Mouse (Mus musculus): ENCODE measurements around the gene BC051665. TPM values are rescaled to one million over a fixed set of nuclear protein-coding genes. Genes with fewer than 3 reads are reported as not detected.

Gene BC051665
- polyA plus RNA-seq, 1 experiment from 2014 or later, result not detected

- Histone ChIP-seq H3K4me2 (ENCODE audit: low read depth, low read length) (no peak overlapping the region), H3K4me1 (ENCODE audit: insufficient read depth) (peaks cover 11% of the 10 kb centered on the region), H3K9ac (replicated peaks) (no peak overlapping the region), H3K9me3 (ENCODE audit: low read length) (no peaks in the 10 kb centered on the region), H3K4me3 (ENCODE audit: low read depth, low read length) (no peak overlapping the region), H3K27me3 (ENCODE audit: insufficient read depth, low read length) (no peaks in the 10 kb centered on the region), H3K27ac (ENCODE audit: low read depth) (no peak overlapping the region), H3K36me3 (replicated peaks; ENCODE audit: insufficient read depth, low read length) (peaks cover 33% of the 10 kb centered on the region)
- TF ChIP-seq EP300 (IDR thresholded peaks at IDR 0.05; ENCODE audit: low read depth), result no peak
- TF ChIP-seq CTCF (IDR thresholded peaks at IDR 0.05; ENCODE audit: low read depth), result peak; percentile 92
- ATAC-seq, result no peak
- 36% methylated on average over 1 of the region's 1 CpGs for WGBS (ENCODE audit: insufficient replicate concordance)
- DNase-seq, result peak; percentile 53
Measured at GRCm38 (mm10) chr13:60746271-60746670, 39.9 kb downstream of the BC051665 start.

GRCm38 (mm10) chr13:60745358-60745757 lies 40.8 kb downstream of the BC051665 start:
- 63% methylated on average over 12 of the region's 12 CpGs for WGBS (ENCODE audit: insufficient replicate concordance)
- Histone ChIP-seq H3K36me3 (replicated peaks; ENCODE audit: insufficient read depth, low read length) (peaks cover 27% of the 10 kb centered on the region), H3K4me2 (ENCODE audit: low read depth, low read length) (peak overlapping the region; percentile 32), H3K4me1 (ENCODE audit: insufficient read depth) (peaks cover 11% of the 10 kb centered on the region), H3K27ac (ENCODE audit: low read depth) (no peak overlapping the region), H3K27me3 (ENCODE audit: insufficient read depth, low read length) (no peaks in the 10 kb centered on the region), H3K9ac (replicated peaks) (no peak overlapping the region), H3K9me3 (ENCODE audit: low read length) (no peaks in the 10 kb centered on the region), H3K4me3 (ENCODE audit: low read depth, low read length) (no peak overlapping the region)
- no peak for TF ChIP-seq CTCF (IDR thresholded peaks at IDR 0.05; ENCODE audit: low read depth)
- peak; percentile 92 for TF ChIP-seq EP300 (IDR thresholded peaks at IDR 0.05; ENCODE audit: low read depth)
- ATAC-seq, result peak; percentile 59
- no peak for DNase-seq

DNA sequence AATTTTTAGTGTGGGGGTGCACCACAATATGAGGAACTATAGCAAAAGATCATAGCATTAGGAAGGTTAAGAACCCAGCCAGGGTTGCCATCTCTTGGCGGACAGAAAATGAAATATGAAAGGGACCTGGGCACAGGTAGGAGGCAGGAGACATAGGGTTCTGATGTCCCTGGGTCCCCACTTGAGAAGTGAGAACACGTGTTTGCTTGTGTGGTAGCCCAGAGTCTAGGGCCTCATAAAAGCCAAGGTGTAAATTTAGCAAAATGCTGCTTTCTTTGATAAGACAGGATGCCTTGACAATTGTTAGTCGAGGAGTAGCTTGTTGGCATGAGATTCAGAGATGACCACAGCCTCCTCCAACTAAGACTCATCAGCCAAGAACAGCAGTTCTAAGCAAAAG lies 41.4 kb downstream of the BC051665 start:
- peak overlapping the region; percentile 32 for H3K4me2 ChIP-seq (ENCODE audit: low read depth, low read length)
- no peak overlapping the region for H3K4me3 ChIP-seq (ENCODE audit: low read depth, low read length)
- DNase-seq, result no peak
- no peaks in the 10 kb centered on the region for H3K27me3 ChIP-seq (ENCODE audit: insufficient read depth, low read length)
- WGBS (ENCODE audit: insufficient replicate concordance), result 57% methylated on average over 3 of the region's 3 CpGs
- no peaks in the 10 kb centered on the region for H3K9me3 ChIP-seq (ENCODE audit: low read length)
- ATAC-seq, result no peak
- H3K9ac ChIP-seq (replicated peaks), result no peak overlapping the region
- peaks cover 11% of the 10 kb centered on the region for H3K4me1 ChIP-seq (ENCODE audit: insufficient read depth)
- no peak for TF ChIP-seq CTCF (IDR thresholded peaks at IDR 0.05; ENCODE audit: low read depth)
- TF ChIP-seq EP300 (IDR thresholded peaks at IDR 0.05; ENCODE audit: low read depth), result no peak
- 0 out of 2 replicates have a peak overlapping the region, but pooled peaks have one; percentile 18 for H3K27ac ChIP-seq (ENCODE audit: low read depth)
- peaks cover 32% of the 10 kb centered on the region for H3K36me3 ChIP-seq (replicated peaks; ENCODE audit: insufficient read depth, low read length)

DNA sequence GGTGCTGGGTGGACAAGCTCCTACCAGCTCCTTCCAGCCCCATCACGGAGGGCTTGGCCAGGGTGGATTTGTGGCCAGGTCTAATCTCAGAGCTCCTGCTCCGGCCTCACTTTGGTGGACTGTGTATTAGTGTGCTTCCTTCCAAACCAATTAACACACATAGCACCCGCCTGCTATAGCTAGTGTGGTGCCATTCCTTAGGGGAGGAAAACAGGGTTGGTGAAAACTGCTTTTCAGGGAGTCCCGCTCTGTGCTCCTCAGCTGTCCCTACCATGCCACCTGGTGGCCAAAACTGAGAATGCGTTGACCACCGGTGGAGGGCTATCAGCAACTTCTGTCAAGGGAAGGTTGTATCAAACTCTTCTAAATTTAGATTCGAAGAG lies 42.1 kb downstream of the BC051665 start:
- H3K4me2 ChIP-seq (ENCODE audit: low read depth, low read length), result peak overlapping the region; percentile 43; the same call in 1 of the 2 replicates

GRCm38 (mm10) chr13:60743381-60744077 lies 42.6 kb downstream of the BC051665 start:
- Histone ChIP-seq H3K4me1 (ENCODE audit: insufficient read depth) (peaks cover 11% of the 10 kb centered on the region), H3K36me3 (replicated peaks; ENCODE audit: insufficient read depth, low read length) (peaks cover 31% of the 10 kb centered on the region), H3K4me2 (ENCODE audit: low read depth, low read length) (peak overlapping the region; percentile 43), H3K27me3 (ENCODE audit: insufficient read depth, low read length) (no peaks in the 10 kb centered on the region), H3K9ac (replicated peaks) (no peak overlapping the region), H3K4me3 (ENCODE audit: low read depth, low read length) (no peak overlapping the region), H3K9me3 (ENCODE audit: low read length) (no peaks in the 10 kb centered on the region), H3K27ac (ENCODE audit: low read depth) (peak overlapping the region; percentile 57)
- DNase-seq (peak; percentile 58), ATAC-seq (peak; percentile 64)
- TF ChIP-seq EP300 (IDR thresholded peaks at IDR 0.05; ENCODE audit: low read depth), result peak; percentile 91
- TF ChIP-seq CTCF (IDR thresholded peaks at IDR 0.05; ENCODE audit: low read depth), result no peak
- WGBS (ENCODE audit: insufficient replicate concordance), result 43% methylated on average over 13 of the region's 13 CpGs

More for the DNA sequence above, 42.1 kb downstream of the BC051665 start:
- H3K9me3 ChIP-seq (ENCODE audit: low read length), result no peaks in the 10 kb centered on the region
- DNase-seq, result peak; percentile 90
- H3K27ac ChIP-seq (ENCODE audit: low read depth), result peak overlapping the region; percentile 57
- no peaks in the 10 kb centered on the region for H3K27me3 ChIP-seq (ENCODE audit: insufficient read depth, low read length)
- peaks cover 11% of the 10 kb centered on the region for H3K4me1 ChIP-seq (ENCODE audit: insufficient read depth)
- no peak overlapping the region for H3K9ac ChIP-seq (replicated peaks)
- ATAC-seq, result peak; percentile 66
- WGBS (ENCODE audit: insufficient replicate concordance), result 24% methylated on average over 7 of the region's 7 CpGs
- H3K36me3 ChIP-seq (replicated peaks; ENCODE audit: insufficient read depth, low read length), result peaks cover 35% of the 10 kb centered on the region
- H3K4me3 ChIP-seq (ENCODE audit: low read depth, low read length), result no peak overlapping the region
- TF ChIP-seq CTCF (IDR thresholded peaks at IDR 0.05; ENCODE audit: low read depth) (peak; percentile 95), EP300 (IDR thresholded peaks at IDR 0.05; ENCODE audit: low read depth) (no peak)

DNA sequence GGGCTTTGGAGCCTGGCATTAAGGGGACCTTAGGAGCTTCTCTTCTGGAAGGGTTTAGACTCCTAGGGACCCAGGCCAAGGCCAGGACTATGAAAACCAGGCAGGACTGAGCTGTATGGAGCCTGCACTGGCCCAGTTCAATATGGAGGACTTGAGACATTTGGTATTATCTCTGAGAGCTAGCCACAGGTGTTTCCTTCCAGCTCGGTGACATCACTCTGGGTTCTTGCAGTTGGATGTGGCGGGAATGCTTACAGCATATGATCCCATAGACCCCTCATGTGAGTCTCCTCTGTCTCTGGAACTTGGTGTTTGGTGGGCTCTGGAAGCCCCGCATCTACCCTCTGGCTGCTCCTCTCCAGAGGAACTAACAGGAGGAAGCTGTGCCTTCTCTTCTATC lies 43.6 kb downstream of the BC051665 start:
- no peak for ATAC-seq
- TF ChIP-seq CTCF (IDR thresholded peaks at IDR 0.05; ENCODE audit: low read depth) (no peak), EP300 (IDR thresholded peaks at IDR 0.05; ENCODE audit: low read depth) (no peak)
- Histone ChIP-seq H3K9ac (replicated peaks) (no peak overlapping the region), H3K9me3 (ENCODE audit: low read length) (no peaks in the 10 kb centered on the region), H3K4me3 (ENCODE audit: low read depth, low read length) (no peak overlapping the region), H3K27ac (ENCODE audit: low read depth) (peak overlapping the region; percentile 57), H3K4me2 (ENCODE audit: low read depth, low read length) (no peak overlapping the region), H3K27me3 (ENCODE audit: insufficient read depth, low read length) (no peaks in the 10 kb centered on the region), H3K36me3 (replicated peaks; ENCODE audit: insufficient read depth, low read length) (peaks cover 23% of the 10 kb centered on the region), H3K4me1 (ENCODE audit: insufficient read depth) (peaks cover 16% of the 10 kb centered on the region)
- WGBS (ENCODE audit: insufficient replicate concordance), result 60% methylated on average over 3 of the region's 3 CpGs
- DNase-seq, result no peak

Data from liver, postnatal 0 days (tissue).